Mouse (Mus musculus) ES-E14 (cell line): ENCODE data around the gene Aqp2.

Experiments used
- CHD2 ChIP-seq: IDR thresholded peaks from 2 replicates; pipeline ENCODE4 v1.6.1; 2014; ENCODE audit warnings: mild to moderate bottlenecking, low read depth, low read length, inconsistent platforms
- HCFC1 ChIP-seq: IDR thresholded peaks from 2 replicates; pipeline ENCODE4 v1.6.1; 2012; ENCODE audit warnings: low read length, inconsistent platforms, borderline replicate concordance; ENCODE audit not compliant: insufficient read depth
- MAFK ChIP-seq: IDR thresholded peaks from 2 replicates; pipeline ENCODE4 v1.6.1; 2014; ENCODE audit warnings: mild to moderate bottlenecking, low read depth, low read length, inconsistent platforms; ENCODE audit not compliant: insufficient read depth
- ZC3H11A ChIP-seq: IDR thresholded peaks from 2 replicates; pipeline ENCODE4 v1.6.1; 2012; ENCODE audit warnings: low read depth, mild to moderate bottlenecking, inconsistent platforms, low read length, borderline replicate concordance
- ZNF384 ChIP-seq: IDR thresholded peaks from 2 replicates; pipeline ENCODE4 v1.6.1; 2012; ENCODE audit warnings: low read depth, low read length, inconsistent platforms

- TF ChIP-seq MAFK, result no peak
- TF ChIP-seq ZC3H11A, result no peak
- TF ChIP-seq HCFC1, result no peak
- no peak for TF ChIP-seq ZNF384
- TF ChIP-seq CHD2, result no peak
Measured at GRCm38 (mm10) chr15:99622063-99622462, 43.2 kb downstream of the Aqp2 start.
